Mouse (Mus musculus): ENCODE measurements around the gene Klrb1b.
"Not testable (repeated sequence)": the region's sequence is repeated elsewhere in the genome, so short reads cannot be mapped to it uniquely, and the experiment has no call there.

DNA sequence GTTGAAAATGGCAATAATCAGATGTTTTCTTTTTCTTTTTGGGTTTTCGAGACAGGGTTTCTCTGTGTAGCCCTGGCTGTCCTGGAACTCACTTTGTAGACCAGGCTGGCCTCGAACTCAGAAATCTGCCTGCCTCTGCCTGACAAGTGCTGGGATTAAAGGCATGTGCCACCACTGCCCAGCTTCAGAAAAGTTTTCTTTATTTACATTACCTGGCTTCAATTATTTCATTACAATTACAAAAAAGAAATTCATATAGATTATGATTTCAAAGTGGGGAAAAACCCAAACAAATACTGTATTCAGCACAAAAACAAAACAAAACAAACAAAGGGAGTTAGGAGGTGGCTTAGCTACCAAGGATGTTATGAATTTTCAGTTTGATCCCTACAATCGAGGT is 14.5 kb upstream of the Klrb1b start:
- not testable (repeated sequence) for TF ChIP-seq CTCF, EP300 (IDR thresholded peaks at IDR 0.05; ENCODE audit: low read depth)
